Mouse (Mus musculus) embryonic stem cell, embryonic (primary cell): ENCODE data around the gene Gm10057.
"Not testable (repeated sequence)": the region's sequence is repeated elsewhere in the genome, so short reads cannot be mapped to it uniquely, and the experiment has no call there.

Source experiments
- CTCF ChIA-PET, 4 experiments: fragments of 300-600 bp in 2 of 4; fragments of 350-600 bp in 2 of 4; sonication (Branson Sonifier 250); formaldehyde crosslinking; loops; one replicate each; lab custom pipeline; 2022; ENCODE audit warnings: inconsistent platforms in 2 of 4; lab: Charles Lee
- POLR2A ChIA-PET, 4 experiments: fragments of 300-600 bp in 2 of 4; fragments of 350-600 bp in 2 of 4; sonication (Branson Sonifier 250); formaldehyde crosslinking; loops; one replicate each; lab custom pipeline; 2022; ENCODE audit warnings: antibody characterized with exemption in 4 of 4, inconsistent platforms in 1 of 4; lab: Charles Lee

Gm10057 gene

GRCm38 (mm10) chrX:154054939-154055338 lies at the start of gene Gm10057:
Gene Gm10057 (minus strand): TSS chrX:154055039.
- POLR2A ChIA-PET, CTCF ChIA-PET: not testable (repeated sequence)

GRCm38 (mm10) chrX:154033727-154034126 lies 21.1 kb downstream of the Gm10057 start, which contains the start of gene 4921511M17Rik:
Gene 4921511M17Rik (minus strand): TSS chrX:154033827.
- CTCF ChIA-PET, POLR2A ChIA-PET: not testable (repeated sequence)

- POLR2A ChIA-PET, CTCF ChIA-PET: not testable (repeated sequence)
Measured at GRCm38 (mm10) chrX:154012540-154012939, 42.3 kb downstream of the Gm10057 start, which contains the start of gene Samt1. Gene Samt1 (minus strand): TSS chrX:154012640.
